Mouse (Mus musculus): ENCODE data around the gene Tmprss4. TPM values are rescaled to one million over a fixed set of nuclear protein-coding genes. Genes with fewer than 3 reads are reported as not detected.

Tmprss4 gene
- polyA plus RNA-seq, 1 experiment from 2014 or later, result not detected

GRCm38 (mm10) chr9:45136442-45137169 is 67.3 kb downstream of the Tmprss4 start:
- H3K36me3 ChIP-seq (ENCODE audit: control insufficient read depth, insufficient read depth, low read length), result no peaks in the 10 kb centered on the region
- H3K27ac ChIP-seq (ENCODE audit: low read length), result no peak overlapping the region
- peaks cover 55% of the 10 kb centered on the region for H3K27me3 ChIP-seq (ENCODE audit: control insufficient read depth, insufficient read depth, low read depth, low read length)
- peaks cover 12% of the 10 kb centered on the region for H3K4me1 ChIP-seq (ENCODE audit: control insufficient read depth, insufficient read depth, low read length)
- H3K9me3 ChIP-seq (replicated peaks; ENCODE audit: control insufficient read depth, low read length, poor library complexity, severe bottlenecking), result no peaks in the 10 kb centered on the region
- H3K9ac ChIP-seq (ENCODE audit: low read depth, low read length), result no peak overlapping the region
- WGBS, result 8% methylated on average over 7 of the region's 7 CpGs
- ATAC-seq, result no peak
- H3K4me2 ChIP-seq (ENCODE audit: low read length), result no peak overlapping the region
- no peak overlapping the region for H3K4me3 ChIP-seq (ENCODE audit: low read depth, low read length)

- Histone ChIP-seq H3K27me3 (ENCODE audit: control insufficient read depth, insufficient read depth, low read depth, low read length) (peaks cover 39% of the 10 kb centered on the region), H3K27ac (ENCODE audit: low read length) (no peak overlapping the region), H3K4me3 (ENCODE audit: low read depth, low read length) (no peak overlapping the region), H3K9me3 (replicated peaks; ENCODE audit: control insufficient read depth, low read length, poor library complexity, severe bottlenecking) (no peaks in the 10 kb centered on the region), H3K36me3 (ENCODE audit: control insufficient read depth, insufficient read depth, low read length) (no peaks in the 10 kb centered on the region), H3K9ac (ENCODE audit: low read depth, low read length) (no peak overlapping the region), H3K4me2 (ENCODE audit: low read length) (no peak overlapping the region), H3K4me1 (ENCODE audit: control insufficient read depth, insufficient read depth, low read length) (peaks cover 10% of the 10 kb centered on the region)
- WGBS, result 36% methylated on average over 5 of the region's 5 CpGs
- ATAC-seq, result no peak
Measured at GRCm38 (mm10) chr9:45133484-45134310, 70.2 kb downstream of the Tmprss4 start.

GRCm38 (mm10) chr9:45130119-45130518 is 73.8 kb downstream of the Tmprss4 start:
- ATAC-seq, result no peak
- no peak overlapping the region for H3K9ac ChIP-seq (ENCODE audit: low read depth, low read length)
- WGBS, result 81% methylated on average over 3 of the region's 3 CpGs

GRCm38 (mm10) chr9:45126941-45127340 is 77.0 kb downstream of the Tmprss4 start:
- WGBS, result 57% methylated on average over 7 of the region's 7 CpGs
- no peak for ATAC-seq
- Histone ChIP-seq H3K27ac (ENCODE audit: low read length) (no peak overlapping the region), H3K4me2 (ENCODE audit: low read length) (no peak overlapping the region), H3K4me1 (ENCODE audit: control insufficient read depth, insufficient read depth, low read length) (peaks cover 5% of the 10 kb centered on the region), H3K9me3 (replicated peaks; ENCODE audit: control insufficient read depth, low read length, poor library complexity, severe bottlenecking) (no peaks in the 10 kb centered on the region), H3K9ac (ENCODE audit: low read depth, low read length) (no peak overlapping the region), H3K27me3 (ENCODE audit: control insufficient read depth, insufficient read depth, low read depth, low read length) (no peaks in the 10 kb centered on the region), H3K4me3 (ENCODE audit: low read depth, low read length) (no peak overlapping the region), H3K36me3 (ENCODE audit: control insufficient read depth, insufficient read depth, low read length) (peaks cover 10% of the 10 kb centered on the region)

More at GRCm38 (mm10) chr9:45130119-45130518, 73.8 kb downstream of the Tmprss4 start:
- Histone ChIP-seq H3K4me2 (ENCODE audit: low read length) (no peak overlapping the region), H3K4me3 (ENCODE audit: low read depth, low read length) (no peak overlapping the region), H3K9me3 (replicated peaks; ENCODE audit: control insufficient read depth, low read length, poor library complexity, severe bottlenecking) (no peaks in the 10 kb centered on the region), H3K36me3 (ENCODE audit: control insufficient read depth, insufficient read depth, low read length) (peaks cover 10% of the 10 kb centered on the region), H3K27ac (ENCODE audit: low read length) (no peak overlapping the region), H3K27me3 (ENCODE audit: control insufficient read depth, insufficient read depth, low read depth, low read length) (peaks cover 7% of the 10 kb centered on the region; the same call in 1 of the 2 replicates), H3K4me1 (ENCODE audit: control insufficient read depth, insufficient read depth, low read length) (no peaks in the 10 kb centered on the region)

DNA sequence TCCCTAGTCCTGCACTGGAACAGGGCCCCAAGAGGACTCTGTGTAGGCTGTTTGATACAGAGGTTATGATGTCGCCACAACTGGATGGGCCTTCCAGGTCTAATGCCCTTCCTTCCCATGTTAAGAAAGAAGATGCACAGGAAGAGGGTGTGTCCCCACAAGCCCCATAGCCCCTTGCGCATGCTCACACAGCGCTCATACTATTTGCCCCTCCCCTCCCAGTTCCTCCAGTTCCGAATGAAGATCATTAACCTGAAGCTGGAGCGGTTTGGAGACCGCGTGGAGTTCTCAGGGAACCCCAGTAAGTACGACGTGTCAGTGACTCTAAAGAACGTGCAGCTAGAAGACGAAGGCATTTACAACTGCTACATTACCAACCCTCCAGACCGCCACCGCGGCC is 78.7 kb downstream of the Tmprss4 start:
- H3K27ac ChIP-seq (ENCODE audit: low read length), result no peak overlapping the region
- peaks cover 10% of the 10 kb centered on the region for H3K36me3 ChIP-seq (ENCODE audit: control insufficient read depth, insufficient read depth, low read length)
- no peaks in the 10 kb centered on the region for H3K27me3 ChIP-seq (ENCODE audit: control insufficient read depth, insufficient read depth, low read depth, low read length)
- H3K4me3 ChIP-seq (ENCODE audit: low read depth, low read length), result no peak overlapping the region
- no peak overlapping the region for H3K4me2 ChIP-seq (ENCODE audit: low read length)
- H3K9me3 ChIP-seq (replicated peaks; ENCODE audit: control insufficient read depth, low read length, poor library complexity, severe bottlenecking), result no peaks in the 10 kb centered on the region
- H3K4me1 ChIP-seq (ENCODE audit: control insufficient read depth, insufficient read depth, low read length), result peaks cover 13% of the 10 kb centered on the region
- no peak overlapping the region for H3K9ac ChIP-seq (ENCODE audit: low read depth, low read length)
- no peak for ATAC-seq
- WGBS, result 97% methylated on average over 14 of the region's 14 CpGs

Other genes with a start within 250 kb of the Tmprss4 start
- 33.5 and 39.3 TPM in 2 replicates for gene Ube4a, start 238.5 kb downstream of the Tmprss4 start, polyA plus RNA-seq (2015; fragmentation: Nextera tagmentation; extraction: Ambion mirVana)
- gene Cd3g, start 223.7 kb downstream of the Tmprss4 start, polyA plus RNA-seq (2015; fragmentation: Nextera tagmentation; extraction: Ambion mirVana), result not detected in 2 replicates
- not detected in 2 replicates for gene Cd3d, start 222.3 kb downstream of the Tmprss4 start, polyA plus RNA-seq (2015; fragmentation: Nextera tagmentation; extraction: Ambion mirVana)
- gene Cd3e, start 194.5 kb downstream of the Tmprss4 start, polyA plus RNA-seq (2015; fragmentation: Nextera tagmentation; extraction: Ambion mirVana), result 0.07 TPM in 1 of 2 replicates, not detected in the other
- 1.4 TPM in 2 replicates for gene Mpzl2, start 164.3 kb downstream of the Tmprss4 start, polyA plus RNA-seq (2015; fragmentation: Nextera tagmentation; extraction: Ambion mirVana)
- 0.75 and 1.2 TPM in 2 replicates for gene Mpzl3, start 148.9 kb downstream of the Tmprss4 start, polyA plus RNA-seq (2015; fragmentation: Nextera tagmentation; extraction: Ambion mirVana)
- gene Jaml, start 124.9 kb downstream of the Tmprss4 start, polyA plus RNA-seq (2015; fragmentation: Nextera tagmentation; extraction: Ambion mirVana), result 0.29 and 0.32 TPM in 2 replicates
- gene Scn2b, start 86.3 kb downstream of the Tmprss4 start, polyA plus RNA-seq (2015; fragmentation: Nextera tagmentation; extraction: Ambion mirVana), result 10.0 and 11.3 TPM in 2 replicates
- gene Scn4b, start 65.7 kb downstream of the Tmprss4 start, polyA plus RNA-seq (2015; fragmentation: Nextera tagmentation; extraction: Ambion mirVana), result 0.28 and 0.31 TPM in 2 replicates
- gene BC049352, start 22.1 kb downstream of the Tmprss4 start, polyA plus RNA-seq (2015; fragmentation: Nextera tagmentation; extraction: Ambion mirVana), result 0.12 and 0.18 TPM in 2 replicates
- 0.48 and 0.64 TPM in 2 replicates for gene Il10ra, start 65.1 kb upstream of the Tmprss4 start, polyA plus RNA-seq (2015; fragmentation: Nextera tagmentation; extraction: Ambion mirVana)
- gene Tmprss13, start 115.0 kb upstream of the Tmprss4 start, polyA plus RNA-seq (2015; fragmentation: Nextera tagmentation; extraction: Ambion mirVana), result not detected in 2 replicates
- gene Fxyd6, start 166.1 kb upstream of the Tmprss4 start, polyA plus RNA-seq (2015; fragmentation: Nextera tagmentation; extraction: Ambion mirVana), result 722 and 817 TPM in 2 replicates
- 10.8 and 14.3 TPM in 2 replicates for gene Fxyd2, start 195.6 kb upstream of the Tmprss4 start, polyA plus RNA-seq (2015; fragmentation: Nextera tagmentation; extraction: Ambion mirVana)
- gene Dscaml1, start 222.5 kb upstream of the Tmprss4 start, polyA plus RNA-seq (2015; fragmentation: Nextera tagmentation; extraction: Ambion mirVana), result 17.9 and 20.6 TPM in 2 replicates

Data from midbrain, embryonic 16.5 days (tissue).